Mouse (Mus musculus) liver, embryonic 15.5 days (tissue): ENCODE data around the gene Ppp1r9b. TPM values are rescaled to one million over a fixed set of nuclear protein-coding genes. Genes with fewer than 3 reads are reported as not detected.
"Not testable (repeated sequence)": the region's sequence is repeated elsewhere in the genome, so short reads cannot be mapped to it uniquely, and the experiment has no call there.

Experiments
- ATAC-seq: fragments of 200-750 bp; cut with Nextera tagmentation; 2 replicates; pipeline ENCODE4 v1.8.0; 2017; ENCODE audit warnings: moderate number of reproducible peaks, mild to moderate bottlenecking, moderate library complexity; ENCODE audit not compliant: insufficient read depth
- H3K27ac ChIP-seq: fragments of 300-500 bp; sonication (generic); replicated peaks from 2 replicates; pipeline ENCODE4 v1.5.1; 2015; ENCODE audit warnings: mild to moderate bottlenecking, inconsistent platforms
- H3K27me3 ChIP-seq: fragments of 300-500 bp; sonication (generic); 2 replicates; pipeline ENCODE4 v1.6.1; 2015; ENCODE audit warnings: mild to moderate bottlenecking, inconsistent platforms
- H3K36me3 ChIP-seq: fragments of 300-500 bp; sonication (generic); replicated peaks from 2 replicates; pipeline ENCODE4 v1.6.1; 2015; ENCODE audit warnings: moderate library complexity, mild to moderate bottlenecking, inconsistent platforms
- H3K4me1 ChIP-seq: fragments of 300-500 bp; sonication (generic); replicated peaks from 2 replicates; pipeline ENCODE4 v1.6.1; 2015; ENCODE audit warnings: inconsistent platforms
- H3K4me2 ChIP-seq: fragments of 300-500 bp; sonication (generic); 2 replicates; pipeline ENCODE4 v1.6.1; 2015; ENCODE audit warnings: moderate library complexity, mild to moderate bottlenecking, inconsistent platforms
- H3K4me3 ChIP-seq: fragments of 300-500 bp; sonication (generic); replicated peaks from 2 replicates; pipeline ENCODE4 v1.5.1; 2015; ENCODE audit warnings: mild to moderate bottlenecking, inconsistent platforms
- H3K9ac ChIP-seq: fragments of 300-500 bp; sonication (generic); 2 replicates; pipeline ENCODE4 v1.6.1; 2015; ENCODE audit warnings: moderate library complexity, mild to moderate bottlenecking, inconsistent platforms
- H3K9me3 ChIP-seq: fragments of 300-500 bp; sonication (generic); replicated peaks from 2 replicates; pipeline ENCODE4 v1.6.1; 2016; ENCODE audit warnings: inconsistent platforms
- WGBS: fragments of 180-500 bp; shearing (Covaris S2); methylation state at CpG from one replicate; pipeline ENCODE4 v1.1.7; 2015; ENCODE audit warnings: mixed read lengths; ENCODE audit not compliant: insufficient replicate concordance; 5-methylcytosine and 5-hydroxymethylcytosine counted together
- polyA plus RNA-seq: library from polyadenylated mRNA; unstranded; fragments of >200 nt; fragmentation: Nextera tagmentation; extraction: Ambion mirVana; gene quantifications from 2 replicates; pipeline ENCODE4 v1.2.1, GENCODE M21; 2015

Gene Ppp1r9b
- polyA plus RNA-seq, 1 experiment from 2014 or later: 8.2 TPM

- Histone ChIP-seq H3K4me2 (peak overlapping the region; percentile 88), H3K27ac (peak overlapping the region; percentile 100), H3K4me1 (peaks cover 77% of the 10 kb centered on the region), H3K36me3 (peaks cover 35% of the 10 kb centered on the region), H3K9me3 (no peaks in the 10 kb centered on the region), H3K4me3 (0 out of 2 replicates have a peak overlapping the region, but pooled peaks have one; percentile 60), H3K9ac (peak overlapping the region; percentile 51; the same call in 1 of the 2 replicates), H3K27me3 (peaks cover 17% of the 10 kb centered on the region)
- ATAC-seq: no peak
- WGBS: 10% methylated on average over 3 of the region's 3 CpGs
Measured at GRCm38 (mm10) chr11:95007418-95007817, 16.6 kb downstream of the Ppp1r9b start.

GRCm38 (mm10) chr11:95008661-95009628 is 18.1 kb downstream of the Ppp1r9b start:
- ATAC-seq: no peak
- H3K4me3 ChIP-seq: peak overlapping the region; percentile 78
- no peaks in the 10 kb centered on the region for H3K9me3 ChIP-seq
- WGBS: 26% methylated on average over 15 of the region's 15 CpGs
- peak overlapping the region; percentile 95 for H3K9ac ChIP-seq
- H3K27me3 ChIP-seq: peaks cover 21% of the 10 kb centered on the region
- peak overlapping the region; percentile 100 for H3K27ac ChIP-seq
- peaks cover 77% of the 10 kb centered on the region for H3K4me1 ChIP-seq
- peaks cover 28% of the 10 kb centered on the region for H3K36me3 ChIP-seq
- peak overlapping the region; percentile 89 for H3K4me2 ChIP-seq

GRCm38 (mm10) chr11:95009629-95010014 is 18.8 kb downstream of the Ppp1r9b start, which contains the start of gene Samd14:
TSS of gene Samd14 (plus strand) at chr11:95009879.
- peak within 1 kb of the TSS; percentile 100 for H3K27ac ChIP-seq
- H3K4me2 ChIP-seq: peak within 1 kb of the TSS; percentile 89
- peak within 1 kb of the TSS; percentile 95 for H3K9ac ChIP-seq
- H3K4me1 ChIP-seq: peaks cover 77% of the 10 kb centered on the region
- ATAC-seq: peak; percentile 20
- 0% methylated on average over 31 of the region's 32 CpGs for WGBS
- H3K36me3 ChIP-seq: peaks cover 28% of the 10 kb centered on the region
- peak within 1 kb of the TSS; percentile 78 for H3K4me3 ChIP-seq
- H3K27me3 ChIP-seq: peaks cover 21% of the 10 kb centered on the region
- H3K9me3 ChIP-seq: no peaks in the 10 kb centered on the region

GRCm38 (mm10) chr11:95010141-95010739 is 19.4 kb downstream of the Ppp1r9b start:
- Histone ChIP-seq H3K4me1 (peaks cover 79% of the 10 kb centered on the region), H3K4me2 (peak overlapping the region; percentile 89), H3K27me3 (peaks cover 21% of the 10 kb centered on the region), H3K27ac (peak overlapping the region; percentile 100), H3K36me3 (peaks cover 28% of the 10 kb centered on the region), H3K4me3 (peak overlapping the region; percentile 78), H3K9me3 (no peaks in the 10 kb centered on the region), H3K9ac (peak overlapping the region; percentile 95)
- WGBS: 2% methylated on average over 37 of the region's 40 CpGs
- ATAC-seq: no peak

GRCm38 (mm10) chr11:95010841-95011403 is 20.1 kb downstream of the Ppp1r9b start:
- Histone ChIP-seq H3K36me3 (peaks cover 28% of the 10 kb centered on the region), H3K9ac (peak overlapping the region; percentile 95), H3K4me1 (peaks cover 79% of the 10 kb centered on the region), H3K27ac (peak overlapping the region; percentile 100), H3K4me3 (peak overlapping the region; percentile 78), H3K27me3 (peaks cover 21% of the 10 kb centered on the region), H3K4me2 (peak overlapping the region; percentile 89)
- H3K9me3 ChIP-seq, ATAC-seq: not testable (repeated sequence)
- 16% methylated on average over 4 of the region's 4 CpGs for WGBS

- H3K27me3 ChIP-seq: peaks cover 21% of the 10 kb centered on the region
- ATAC-seq: no peak
- peak overlapping the region; percentile 95 for H3K9ac ChIP-seq
- peaks cover 32% of the 10 kb centered on the region for H3K36me3 ChIP-seq
- WGBS: 9% methylated on average over 1 of the region's 1 CpGs
- peak overlapping the region; percentile 78 for H3K4me3 ChIP-seq
- no peaks in the 10 kb centered on the region for H3K9me3 ChIP-seq
- peak overlapping the region; percentile 100 for H3K27ac ChIP-seq
- peaks cover 79% of the 10 kb centered on the region for H3K4me1 ChIP-seq
- peak overlapping the region; percentile 89 for H3K4me2 ChIP-seq
Measured at GRCm38 (mm10) chr11:95011416-95011815, 20.6 kb downstream of the Ppp1r9b start.

GRCm38 (mm10) chr11:95012075-95012474 is 21.2 kb downstream of the Ppp1r9b start:
- peaks cover 21% of the 10 kb centered on the region for H3K27me3 ChIP-seq
- H3K4me1 ChIP-seq: peaks cover 78% of the 10 kb centered on the region
- peak overlapping the region; percentile 89 for H3K4me2 ChIP-seq
- WGBS: 10% methylated on average over 3 of the region's 3 CpGs
- peaks cover 39% of the 10 kb centered on the region for H3K36me3 ChIP-seq
- ATAC-seq: peak; percentile 97
- no peaks in the 10 kb centered on the region for H3K9me3 ChIP-seq
- peak overlapping the region; percentile 95 for H3K9ac ChIP-seq
- peak overlapping the region; percentile 100 for H3K27ac ChIP-seq
- peak overlapping the region; percentile 78 for H3K4me3 ChIP-seq

- Histone ChIP-seq H3K9ac (peak overlapping the region; percentile 74), H3K27ac (peak overlapping the region; percentile 100), H3K4me1 (peaks cover 74% of the 10 kb centered on the region), H3K36me3 (peaks cover 43% of the 10 kb centered on the region), H3K9me3 (no peaks in the 10 kb centered on the region), H3K4me3 (peak overlapping the region; percentile 78), H3K4me2 (peak overlapping the region; percentile 89), H3K27me3 (peaks cover 21% of the 10 kb centered on the region)
- no peak for ATAC-seq
- WGBS: 21% methylated on average over 3 of the region's 3 CpGs
Measured at GRCm38 (mm10) chr11:95012487-95012886, 21.7 kb downstream of the Ppp1r9b start.

GRCm38 (mm10) chr11:95015484-95015883 is 24.6 kb downstream of the Ppp1r9b start:
- peak overlapping the region; percentile 54 for H3K4me2 ChIP-seq
- H3K9ac ChIP-seq: peak overlapping the region; percentile 25; the same call in 1 of the 2 replicates
- WGBS: 75% methylated on average over 3 of the region's 3 CpGs
- peaks cover 72% of the 10 kb centered on the region for H3K36me3 ChIP-seq
- H3K9me3 ChIP-seq: no peaks in the 10 kb centered on the region
- 0 out of 2 replicates have a peak overlapping the region, but pooled peaks have one; percentile 15 for H3K4me3 ChIP-seq
- peaks cover 61% of the 10 kb centered on the region for H3K4me1 ChIP-seq
- peaks cover 26% of the 10 kb centered on the region for H3K27me3 ChIP-seq
- peak overlapping the region; percentile 61 for H3K27ac ChIP-seq
- no peak for ATAC-seq

- H3K27me3 ChIP-seq: peaks cover 12% of the 10 kb centered on the region
- peaks cover 39% of the 10 kb centered on the region for H3K4me1 ChIP-seq
- H3K36me3 ChIP-seq: peaks cover 88% of the 10 kb centered on the region
- no peak for ATAC-seq
- WGBS: 61% methylated on average over 10 of the region's 10 CpGs
- H3K9ac ChIP-seq: no peak overlapping the region
- H3K4me3 ChIP-seq: no peak overlapping the region
- no peak overlapping the region for H3K4me2 ChIP-seq
- no peaks in the 10 kb centered on the region for H3K9me3 ChIP-seq
- H3K27ac ChIP-seq: peak overlapping the region; percentile 41; the same call in 1 of the 2 replicates
Measured at GRCm38 (mm10) chr11:95022237-95022992, 31.6 kb downstream of the Ppp1r9b start.
